Mouse (Mus musculus) adrenal gland, postnatal 36 days (tissue): ENCODE data around the gene Mip. TPM values are rescaled to one million over a fixed set of nuclear protein-coding genes. Genes with fewer than 3 reads are reported as not detected.
"Not testable (repeated sequence)": the region's sequence is repeated elsewhere in the genome, so short reads cannot be mapped to it uniquely, and the experiment has no call there.

Experiments used
- DNase-seq, 2 experiments: peaks; one replicate each; pipeline ENCODE4 v3.0.0; 2021; ENCODE audit warnings: mixed read lengths in 1 of 2
- total RNA-seq, 2 experiments: library from RNA; stranded (reverse); gene quantifications; 2 replicates each; pipeline ENCODE4 v1.2.3; 2021

The Mip gene
- total RNA-seq, 2 experiments from 2014 or later = not detected

DNA sequence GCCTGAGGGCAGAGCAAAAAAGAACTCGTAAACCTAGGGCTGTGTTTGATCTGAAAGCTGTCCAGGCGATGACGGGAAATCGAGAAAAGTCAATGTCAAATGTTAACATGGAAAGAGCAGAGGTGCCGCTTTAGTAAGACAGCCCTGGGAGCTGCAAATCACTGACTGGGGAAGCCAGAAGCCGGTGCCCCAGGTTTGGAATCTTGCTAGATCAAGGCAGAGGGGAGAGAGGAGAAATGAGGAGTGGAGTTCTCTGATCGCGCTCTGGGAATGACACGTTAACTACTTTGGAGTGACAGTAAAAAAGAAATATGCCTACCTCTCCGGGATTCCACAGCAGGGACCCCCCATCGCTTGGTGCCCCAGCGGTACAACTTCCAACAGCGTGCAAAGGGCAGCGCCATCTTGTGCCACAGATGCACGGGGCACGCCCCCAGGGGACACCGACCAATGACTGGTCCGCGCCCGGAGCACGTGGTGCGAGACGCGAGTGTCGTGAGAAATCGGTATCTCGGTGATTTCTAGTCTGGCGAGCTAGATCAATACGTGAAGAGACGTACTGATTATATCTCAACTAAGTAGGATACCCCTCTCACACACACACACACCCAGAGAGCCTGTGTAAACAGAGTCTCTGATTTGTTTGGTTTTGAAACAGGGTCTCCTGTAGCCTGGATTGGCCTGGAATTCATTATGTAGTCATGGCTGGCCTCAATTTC lies 14.1 kb upstream of the Mip start, which contains the start of gene Spryd4:
Spryd4 (minus strand) TSS at position 418 of the 719 bp plus-strand sequence.
- DNase-seq = peak; percentile 94 to 96

GRCm38 (mm10) chr10:128212148-128212547 lies 13.5 kb upstream of the Mip start:
- DNase-seq = no peak

DNA sequence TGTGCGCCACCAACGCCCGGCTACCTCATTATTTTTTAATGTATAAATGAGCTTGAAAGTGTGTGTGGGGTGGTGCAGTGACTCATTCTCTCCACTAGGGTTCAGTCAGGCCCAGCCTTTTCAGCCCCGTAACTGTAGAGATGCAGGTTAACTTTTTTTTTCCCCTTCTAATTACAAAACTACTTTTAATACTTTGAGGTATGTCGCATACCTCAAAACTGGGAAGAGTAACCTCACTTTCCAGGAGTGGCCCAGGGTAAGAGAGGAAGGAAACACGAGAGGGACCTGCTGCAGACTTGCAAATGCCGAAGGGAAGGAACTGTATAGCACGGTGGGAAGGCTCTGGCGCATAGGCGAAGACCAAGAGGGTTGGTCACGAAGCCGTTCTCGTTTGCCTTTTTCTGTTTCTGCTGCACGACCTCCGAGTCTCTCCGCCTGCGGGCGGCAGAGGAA lies 12.7 kb upstream of the Mip start:
- peak; percentile 43 to 71 for DNase-seq

DNA sequence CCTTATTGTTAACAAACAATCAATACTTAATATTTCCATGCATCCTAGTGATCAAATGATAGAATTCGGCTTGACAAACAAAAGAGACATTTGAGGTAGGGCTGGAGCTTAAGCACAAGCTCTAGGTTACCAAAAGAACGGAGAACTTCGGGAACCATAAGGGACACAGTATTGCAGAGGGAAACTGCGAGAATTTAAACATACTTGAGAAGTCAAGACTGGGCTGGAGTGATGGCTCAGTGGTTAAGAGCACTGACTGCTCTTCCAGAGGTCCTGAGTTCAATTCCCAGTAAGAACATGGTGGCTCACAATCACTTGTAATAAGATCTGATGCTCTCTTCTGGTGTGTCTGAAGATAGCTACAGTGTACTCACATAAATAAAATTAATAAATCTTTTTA lies 11.5 kb upstream of the Mip start:
- DNase-seq = not testable (repeated sequence)

DNA sequence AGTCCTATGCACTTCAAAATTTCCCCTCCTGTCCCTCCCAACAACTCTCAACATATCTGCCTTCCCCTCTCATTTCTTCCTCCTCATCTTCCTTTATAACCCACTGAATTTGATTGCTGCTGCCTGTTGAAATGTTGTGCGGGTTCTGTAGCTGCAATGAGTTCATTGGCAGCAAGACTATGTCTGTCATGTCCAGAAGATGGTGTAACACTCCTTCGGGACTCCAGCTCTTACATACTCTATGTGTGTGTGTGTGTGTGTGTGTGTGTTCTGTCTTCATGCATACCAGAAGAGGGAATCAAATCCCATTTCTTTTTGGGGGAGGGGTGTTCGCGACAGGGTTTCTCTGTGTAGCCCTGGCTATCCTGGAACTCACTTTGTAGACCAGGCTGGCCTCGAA lies 10.7 kb upstream of the Mip start:
- DNase-seq = no peak

GRCm38 (mm10) chr10:128218387-128219117 lies 7.1 kb upstream of the Mip start:
- no peak for DNase-seq

DNA sequence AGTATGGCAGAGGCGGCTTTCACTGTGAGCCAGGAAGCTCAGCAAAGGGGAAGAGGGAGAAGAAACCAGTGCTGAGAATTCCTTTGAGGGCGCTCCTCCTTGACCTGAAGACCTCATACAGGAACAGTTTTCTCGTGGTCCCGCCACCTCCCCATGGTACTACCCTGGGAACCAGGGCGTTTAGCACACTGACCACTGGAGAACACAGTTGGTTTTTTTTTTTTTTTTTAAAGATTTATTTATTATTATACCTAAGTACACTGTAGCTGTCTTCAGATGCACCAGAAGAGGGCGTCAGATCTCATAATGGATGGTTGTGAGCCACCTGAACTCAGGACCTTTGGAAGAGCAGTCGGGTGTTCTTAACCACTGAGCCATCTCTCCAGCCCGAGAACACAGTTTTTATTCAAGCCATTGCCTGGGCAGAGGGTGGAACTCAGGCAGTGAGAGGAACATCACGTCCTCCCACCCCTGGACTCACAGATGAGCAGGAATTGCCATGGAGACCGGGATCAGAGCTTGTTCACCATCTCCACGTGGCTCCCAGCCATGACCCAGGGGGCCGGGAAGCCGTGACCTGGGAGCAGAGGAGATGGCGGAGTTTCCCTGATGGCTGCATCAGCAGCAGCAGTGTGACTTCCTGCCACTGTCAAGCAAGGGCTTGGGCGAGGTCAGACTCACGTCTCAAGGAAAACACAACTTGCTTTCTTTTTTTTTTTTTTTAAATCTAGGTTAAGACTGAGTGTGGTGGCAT lies 3.9 kb upstream of the Mip start:
- peak; percentile 14 to 35 for DNase-seq

DNA sequence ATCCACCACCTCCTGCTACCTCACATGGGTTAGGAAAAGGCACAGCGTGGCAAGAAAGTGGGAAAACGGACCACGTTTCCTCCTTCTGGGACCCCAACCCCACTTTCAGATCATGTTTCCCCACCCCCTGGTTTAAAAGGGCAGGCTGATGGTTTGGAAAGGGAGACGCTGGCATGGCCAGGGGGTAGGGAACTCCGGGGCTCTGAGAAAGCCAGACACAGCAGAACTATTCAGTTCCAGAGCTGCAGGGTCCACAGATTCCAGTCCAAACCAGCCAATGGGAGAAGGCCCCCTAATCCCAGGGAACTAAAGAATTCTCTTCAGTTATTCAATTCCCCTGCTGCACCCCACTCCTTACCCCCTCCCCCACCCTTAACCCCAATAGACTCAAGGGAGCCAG lies 574 bp upstream of the Mip start:
- DNase-seq = no peak

DNA sequence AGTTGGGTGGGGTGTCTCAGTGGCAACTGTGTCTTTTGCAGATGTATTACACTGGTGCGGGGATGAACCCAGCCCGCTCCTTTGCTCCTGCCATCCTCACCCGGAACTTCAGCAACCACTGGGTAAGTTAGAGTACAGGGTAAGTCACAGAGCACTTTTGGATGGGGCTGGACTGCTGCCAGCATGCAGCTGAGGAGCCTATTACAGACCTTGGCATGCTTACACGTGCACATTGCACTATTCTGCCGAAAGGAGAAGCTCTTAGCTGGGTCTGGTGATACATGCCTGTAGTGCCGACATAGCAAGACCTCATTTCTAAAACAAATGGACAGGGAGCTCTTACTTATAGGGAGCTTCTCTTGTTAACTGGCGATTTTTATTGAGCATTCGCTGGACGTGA lies 2.0 kb downstream of the Mip start:
- no peak for DNase-seq

DNA sequence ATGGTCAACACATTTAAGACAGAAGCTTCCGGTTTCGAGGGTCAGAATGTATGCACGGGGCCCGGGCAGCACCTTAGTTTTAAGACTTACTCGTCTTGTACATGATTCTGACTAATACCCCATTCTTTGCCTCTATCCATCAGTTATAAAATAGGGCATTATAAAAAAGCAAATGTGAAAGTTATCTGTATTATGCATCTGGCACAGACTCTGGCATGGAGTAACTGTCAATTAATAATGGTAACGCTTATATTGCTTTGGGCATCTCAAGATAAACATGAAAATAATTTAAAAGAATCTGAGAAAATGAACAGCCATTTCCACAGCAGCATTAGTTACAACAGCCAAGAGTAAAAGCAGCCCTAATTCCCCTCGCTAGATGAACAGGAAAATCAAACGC lies 2.4 kb downstream of the Mip start:
- DNase-seq = no peak

- no peak for DNase-seq
These were observed 4.9 kb downstream of the Mip start for GRCm38 (mm10) chr10:128230582-128230981.

DNA sequence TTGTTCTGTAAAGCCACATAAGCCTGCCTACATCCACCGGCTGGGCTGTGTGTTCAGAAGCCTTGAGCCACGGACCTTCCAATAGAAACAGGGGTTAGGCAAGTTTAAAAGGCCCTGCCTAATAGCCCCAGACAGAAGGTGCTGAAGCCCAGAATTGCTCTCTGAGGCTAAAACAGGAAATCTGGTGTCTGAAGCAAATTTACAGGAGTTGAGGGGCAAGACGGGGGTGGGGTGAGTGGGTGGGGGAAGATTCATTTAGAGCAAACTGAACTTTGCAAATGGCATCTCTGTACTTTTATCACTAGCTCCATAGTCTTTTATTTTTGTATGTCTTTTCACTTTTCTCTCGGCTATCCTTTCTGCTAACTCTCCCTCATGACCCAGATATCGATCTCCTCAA lies 5.5 kb downstream of the Mip start:
- DNase-seq = no peak

- peak; percentile 87 to 93 for DNase-seq
These were observed 6.2 kb downstream of the Mip start, which contains the start of gene Timeless for GRCm38 (mm10) chr10:128231697-128232419. Gene Timeless (plus strand): TSS chr10:128232065.

DNA sequence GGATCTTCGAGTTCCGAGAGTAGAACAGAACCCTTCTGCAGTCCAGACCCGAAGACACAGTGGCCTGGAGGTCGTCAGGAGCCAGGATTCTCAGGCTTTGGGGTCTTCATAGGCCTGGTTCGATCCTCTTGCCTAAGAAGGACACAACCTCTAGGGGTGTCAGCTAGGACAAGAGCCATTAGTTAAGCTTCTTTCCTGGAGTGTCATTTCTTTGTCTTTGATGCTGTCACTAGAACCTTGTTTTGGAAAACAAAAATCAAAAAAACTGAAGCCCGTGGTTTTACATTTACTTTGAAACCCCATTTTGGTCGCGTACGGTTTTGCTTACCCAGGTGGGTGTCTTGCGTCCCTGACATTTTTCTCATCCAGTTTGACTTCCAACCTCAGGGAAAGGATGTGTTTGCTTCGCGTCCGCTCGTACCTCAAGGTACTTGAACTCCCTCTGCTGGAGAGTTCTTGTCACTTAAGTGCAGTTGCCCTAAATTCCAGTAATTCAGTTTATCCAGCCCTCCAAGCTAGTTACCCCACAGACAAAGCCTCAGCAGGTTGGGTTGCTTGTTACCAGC lies 6.9 kb downstream of the Mip start:
- DNase-seq = peak; percentile 49 to 65

GRCm38 (mm10) chr10:128236321-128236720 lies 10.7 kb downstream of the Mip start:
- no peak for DNase-seq

DNA sequence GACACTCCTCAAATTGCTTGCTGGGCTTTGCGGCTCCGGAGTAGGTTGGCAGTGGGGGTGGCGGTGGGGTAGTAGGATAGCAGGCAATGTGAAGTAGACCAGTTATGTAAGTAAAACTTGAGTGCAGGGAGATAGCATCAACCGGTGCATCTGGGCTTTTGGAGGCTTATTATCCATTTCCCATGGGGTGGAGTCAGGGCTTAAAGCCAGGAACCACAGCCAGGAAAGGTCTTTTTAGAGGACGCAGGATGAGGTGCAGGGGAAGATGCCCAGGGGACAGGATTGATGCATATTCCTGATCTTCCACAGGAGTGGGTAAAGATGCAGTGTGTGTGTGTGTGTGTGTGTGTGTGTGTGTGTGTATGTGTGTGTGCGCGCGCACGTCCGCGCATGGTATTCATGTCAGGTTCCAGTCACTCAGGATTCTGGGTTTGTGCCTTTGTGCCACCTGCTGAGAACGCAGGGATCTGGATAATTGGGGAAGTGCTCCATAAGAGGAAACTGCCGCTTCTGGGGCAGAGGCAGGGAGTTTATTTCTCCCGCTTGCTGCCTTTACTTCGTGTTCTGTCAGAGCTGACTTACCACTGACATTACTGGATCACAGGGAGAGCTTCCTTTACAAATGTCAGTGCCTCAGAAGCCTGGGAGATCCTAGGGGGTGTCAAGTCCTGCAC lies 12.3 kb downstream of the Mip start:
- DNase-seq = peak in 1 of 2 experiments; percentile 29

DNA sequence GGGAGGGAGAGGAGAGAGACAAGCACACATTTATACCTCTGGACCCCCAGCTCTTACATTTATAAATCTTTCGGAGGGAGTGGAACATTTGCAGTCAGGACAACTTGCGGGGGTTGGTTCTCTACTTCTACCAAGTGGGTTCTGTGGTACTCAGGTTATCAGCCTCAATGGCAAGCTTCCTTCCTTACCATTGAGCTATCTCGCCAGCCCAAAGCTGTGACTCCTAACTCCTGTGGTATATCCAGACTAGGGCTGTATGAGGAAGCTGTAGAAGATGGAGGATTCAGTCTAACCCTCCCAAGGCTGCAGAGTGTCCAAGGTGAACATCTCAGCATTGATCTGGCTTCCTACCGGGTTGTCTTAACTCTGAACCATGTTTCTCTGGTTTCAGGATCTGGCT lies 13.5 kb downstream of the Mip start:
- no peak for DNase-seq

GRCm38 (mm10) chr10:128240131-128240530 lies 14.5 kb downstream of the Mip start:
- no peak for DNase-seq

DNA sequence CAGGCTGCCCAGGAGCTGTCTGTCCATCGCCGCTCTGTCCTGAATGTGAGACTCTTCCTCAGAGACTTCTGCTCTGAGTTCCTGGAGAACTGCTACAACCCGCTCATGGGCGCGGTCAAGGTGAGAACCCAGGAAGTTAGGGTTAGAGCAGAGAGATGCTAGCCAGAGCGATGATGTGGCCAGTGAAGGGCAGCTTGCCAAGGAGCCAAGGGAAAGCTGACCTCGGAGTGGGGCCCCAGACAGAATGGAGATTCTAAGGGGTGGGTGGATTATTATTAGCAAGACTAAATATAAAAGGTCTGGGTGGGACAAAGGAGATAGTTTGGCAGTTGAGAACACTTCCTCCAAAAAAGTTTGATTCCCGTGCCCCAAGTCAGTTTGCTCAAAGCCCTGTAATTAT lies 17.6 kb downstream of the Mip start:
- peak in 1 of 2 experiments; percentile 29 for DNase-seq

DNA sequence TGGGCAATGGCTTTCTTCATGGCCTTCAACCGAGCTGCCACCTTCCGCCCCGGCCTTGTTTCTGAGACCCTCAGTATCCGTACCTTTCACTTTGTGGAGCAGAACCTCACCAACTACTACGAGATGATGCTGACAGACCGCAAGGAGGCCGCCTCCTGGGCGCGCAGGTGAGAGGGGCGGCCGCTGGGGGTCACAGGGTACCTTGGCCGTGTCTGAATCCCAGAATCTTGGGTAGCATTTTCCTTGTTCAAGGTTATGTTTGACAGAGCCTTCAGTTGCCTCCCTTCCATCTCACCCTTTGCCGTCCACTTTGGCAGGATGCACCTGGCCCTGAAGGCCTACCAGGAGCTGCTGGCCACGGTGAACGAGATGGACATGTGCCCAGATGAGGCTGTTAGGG lies 18.5 kb downstream of the Mip start:
- no peak for DNase-seq
